Mouse (Mus musculus) hindbrain, embryonic 16.5 days (tissue): Measurements from ENCODE around the gene Ngb. TPM values are rescaled to one million over a fixed set of nuclear protein-coding genes. Genes with fewer than 3 reads are reported as not detected.

Experiments used
- ATAC-seq: fragments of 200-750 bp; cut with Nextera tagmentation; 2 replicates; pipeline ENCODE4 v1.8.0; 2017; ENCODE audit warnings: moderate TSS enrichment, moderate library complexity
- H3K27ac ChIP-seq: fragments of 300-500 bp; sonication (generic); 2 replicates; pipeline ENCODE4 v1.5.1; 2014; ENCODE audit warnings: low read depth, mild to moderate bottlenecking, control low read depth, low read length, moderate library complexity
- H3K27me3 ChIP-seq: fragments of 300-500 bp; sonication (generic); replicated peaks from 2 replicates; pipeline ENCODE4 v1.6.1; 2014; ENCODE audit warnings: low read length; ENCODE audit not compliant: control insufficient read depth, insufficient read depth
- H3K36me3 ChIP-seq: fragments of 300-500 bp; sonication (generic); 2 replicates; pipeline ENCODE4 v1.6.1; 2014; ENCODE audit warnings: mild to moderate bottlenecking, low read length, moderate library complexity, mixed read lengths; ENCODE audit not compliant: control insufficient read depth, insufficient read depth
- H3K4me1 ChIP-seq: fragments of 300-500 bp; sonication (generic); 2 replicates; pipeline ENCODE4 v1.6.1; 2014; ENCODE audit warnings: low read depth, low read length; ENCODE audit not compliant: control insufficient read depth, insufficient read depth
- H3K4me2 ChIP-seq: fragments of 300-500 bp; sonication (generic); 2 replicates; pipeline ENCODE4 v1.6.1; 2014; ENCODE audit warnings: mild to moderate bottlenecking, low read length, control low read depth, moderate library complexity
- H3K4me3 ChIP-seq: fragments of 300-500 bp; sonication (generic); 2 replicates; pipeline ENCODE4 v1.5.1; 2014; ENCODE audit warnings: mild to moderate bottlenecking, low read length, control low read depth, moderate library complexity
- H3K9ac ChIP-seq: fragments of 300-500 bp; sonication (generic); 2 replicates; pipeline ENCODE4 v1.6.1; 2014; ENCODE audit warnings: low read depth, mild to moderate bottlenecking, control low read depth, low read length, moderate library complexity
- H3K9me3 ChIP-seq: fragments of 300-500 bp; sonication (generic); 2 replicates; pipeline ENCODE4 v1.6.1; 2014; ENCODE audit warnings: mild to moderate bottlenecking, low read length, moderate library complexity; ENCODE audit not compliant: control insufficient read depth
- whole genome bisulfite sequencing: fragments of 180-500 bp; shearing (Covaris S2); extraction: QIAGEN DNeasy Blood & Tissue Kit; methylation state at CpG from one replicate; pipeline ENCODE4 v1.1.7; 2014; 5-methylcytosine and 5-hydroxymethylcytosine counted together
- polyA plus RNA-seq: library from polyadenylated mRNA; unstranded; fragments of >200 nt; fragmentation: Nextera tagmentation; extraction: Ambion mirVana; gene quantifications from 2 replicates; pipeline ENCODE4 v1.2.1, GENCODE M21; 2015

Ngb gene
- polyA plus RNA-seq, 1 experiment from 2014 or later, result 7.3 TPM

DNA sequence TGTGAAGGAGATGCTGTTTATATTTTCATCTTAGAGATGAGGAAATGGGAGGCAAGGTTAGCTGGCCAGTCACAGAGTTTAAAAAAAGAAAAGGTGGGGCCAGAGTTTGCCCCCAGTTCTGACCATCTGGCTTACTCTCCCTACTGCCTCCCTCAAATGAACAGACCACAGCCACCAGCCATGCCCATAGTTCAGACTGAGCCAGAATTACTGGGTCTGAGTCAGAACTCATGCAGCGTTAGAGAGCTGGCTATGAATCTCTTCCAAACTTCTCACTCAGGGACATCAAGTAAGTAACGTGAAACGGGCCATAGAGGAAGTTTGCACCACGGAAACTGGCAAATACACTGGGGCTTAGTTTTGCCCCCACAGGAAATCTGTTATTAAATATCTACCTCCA is 2.5 kb upstream of the Ngb start:
- Histone ChIP-seq H3K4me2 (no peak overlapping the region), H3K4me3 (no peak overlapping the region), H3K9ac (no peak overlapping the region), H3K27me3 (peaks cover 10% of the 10 kb centered on the region), H3K36me3 (peaks cover 2% of the 10 kb centered on the region), H3K27ac (no peak overlapping the region), H3K9me3 (no peaks in the 10 kb centered on the region), H3K4me1 (peaks cover 11% of the 10 kb centered on the region)
- WGBS, result 91% methylated on average over 4 of the region's 4 CpGs
- ATAC-seq, result no peak

DNA sequence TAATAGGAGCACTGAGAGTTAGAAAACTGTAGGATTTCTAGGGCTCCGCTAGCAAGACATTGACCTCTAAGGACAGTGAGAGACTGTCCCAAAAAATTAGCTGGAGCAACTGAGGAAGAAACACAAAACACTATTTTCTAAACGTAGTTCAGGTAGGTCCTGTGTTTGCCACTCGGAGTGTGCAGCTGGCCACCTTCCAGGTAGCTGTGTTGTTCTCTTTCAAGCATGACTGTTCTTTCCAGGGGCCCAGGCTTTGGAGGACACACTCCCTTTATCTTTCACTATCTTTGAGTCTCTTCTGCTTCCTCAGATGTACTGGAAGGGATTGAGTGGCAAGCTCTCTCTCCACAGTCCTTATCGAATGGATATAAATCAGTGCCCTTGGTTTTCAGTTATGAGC is 1.1 kb upstream of the Ngb start:
- no peak overlapping the region for H3K9ac ChIP-seq
- peaks cover 11% of the 10 kb centered on the region for H3K4me1 ChIP-seq
- WGBS, result 87% methylated on average over 4 of the region's 4 CpGs
- H3K36me3 ChIP-seq, result no peaks in the 10 kb centered on the region
- no peak overlapping the region for H3K4me2 ChIP-seq
- no peaks in the 10 kb centered on the region for H3K9me3 ChIP-seq
- no peak overlapping the region for H3K4me3 ChIP-seq
- ATAC-seq, result no peak
- H3K27me3 ChIP-seq, result peaks cover 10% of the 10 kb centered on the region
- no peak overlapping the region for H3K27ac ChIP-seq

DNA sequence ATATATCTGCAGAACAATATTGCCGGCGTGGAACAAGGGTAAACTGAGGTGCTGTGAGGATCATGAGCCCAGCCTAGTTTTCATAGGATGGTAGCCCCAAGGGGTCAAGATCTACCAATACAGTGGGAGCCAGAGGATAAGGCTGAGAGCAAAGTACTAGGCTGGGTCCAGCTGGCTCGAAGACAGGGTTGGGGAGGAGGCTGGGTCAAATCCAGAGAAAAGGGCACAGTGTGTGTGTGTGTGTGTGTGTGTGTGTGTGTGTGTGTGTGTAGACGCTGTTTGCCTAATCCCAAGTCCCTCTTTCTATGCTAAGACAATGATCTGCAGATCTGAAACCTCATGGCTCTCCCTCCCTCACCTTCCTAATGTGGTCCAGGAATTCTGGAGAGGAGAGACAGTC is 2.0 kb downstream of the Ngb start:
- H3K9ac ChIP-seq, result no peak overlapping the region
- peaks cover 7% of the 10 kb centered on the region for H3K4me1 ChIP-seq
- no peak overlapping the region for H3K4me2 ChIP-seq
- no peak for ATAC-seq
- H3K4me3 ChIP-seq, result no peak overlapping the region
- no peaks in the 10 kb centered on the region for H3K36me3 ChIP-seq
- no peak overlapping the region for H3K27ac ChIP-seq
- 91% methylated on average over 4 of the region's 4 CpGs for WGBS
- no peaks in the 10 kb centered on the region for H3K9me3 ChIP-seq
- H3K27me3 ChIP-seq, result peaks cover 10% of the 10 kb centered on the region

DNA sequence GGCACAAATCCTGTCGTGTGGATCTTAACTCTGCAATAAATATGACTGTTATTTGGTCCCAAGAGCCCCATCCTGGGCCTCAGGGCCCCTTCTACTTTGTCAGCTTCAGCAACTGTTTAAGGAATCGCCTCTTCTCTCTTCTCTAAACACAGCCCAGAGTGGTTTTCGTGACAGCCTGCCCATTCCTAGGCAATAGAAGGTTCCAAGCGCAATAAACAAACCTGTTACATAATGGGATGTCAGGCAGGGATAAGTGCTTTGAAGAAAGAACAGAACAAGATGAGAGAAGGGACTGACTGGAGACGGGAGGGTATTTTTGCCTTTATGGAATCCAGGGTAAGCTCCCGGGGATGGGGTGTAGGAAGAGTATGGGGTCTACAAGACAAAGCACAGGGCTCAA is 8.7 kb downstream of the Ngb start:
- WGBS, result 75% methylated on average over 6 of the region's 6 CpGs
- Histone ChIP-seq H3K27me3 (no peaks in the 10 kb centered on the region), H3K36me3 (no peaks in the 10 kb centered on the region), H3K4me2 (no peak overlapping the region), H3K9me3 (no peaks in the 10 kb centered on the region), H3K27ac (no peak overlapping the region), H3K4me3 (no peak overlapping the region), H3K9ac (no peak overlapping the region), H3K4me1 (no peaks in the 10 kb centered on the region)
- ATAC-seq, result no peak

DNA sequence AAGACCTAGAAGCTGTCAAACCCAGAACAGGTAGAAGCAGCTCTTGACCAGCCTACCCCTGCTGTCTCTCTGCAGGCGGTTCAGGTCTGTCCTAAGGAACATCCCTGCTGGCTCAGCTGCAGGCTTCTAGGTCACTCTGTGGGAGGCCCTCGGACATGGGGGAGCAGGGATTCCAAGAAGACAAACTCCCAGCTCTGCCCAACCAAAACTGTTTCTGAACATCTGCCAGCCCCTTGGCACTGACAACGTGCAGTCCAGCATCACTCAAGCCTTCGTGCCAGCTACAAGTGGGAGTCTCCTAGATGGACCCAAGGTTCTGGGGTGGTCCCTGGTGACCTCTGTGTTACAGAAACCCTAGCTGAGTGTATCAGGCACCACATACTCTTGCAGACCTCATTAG is 9.1 kb downstream of the Ngb start:
- ATAC-seq, result no peak
- Histone ChIP-seq H3K27me3 (no peaks in the 10 kb centered on the region), H3K4me2 (no peak overlapping the region), H3K4me3 (no peak overlapping the region), H3K9me3 (no peaks in the 10 kb centered on the region), H3K9ac (no peak overlapping the region), H3K36me3 (no peaks in the 10 kb centered on the region), H3K4me1 (no peaks in the 10 kb centered on the region), H3K27ac (no peak overlapping the region)
- 65% methylated on average over 4 of the region's 4 CpGs for WGBS

DNA sequence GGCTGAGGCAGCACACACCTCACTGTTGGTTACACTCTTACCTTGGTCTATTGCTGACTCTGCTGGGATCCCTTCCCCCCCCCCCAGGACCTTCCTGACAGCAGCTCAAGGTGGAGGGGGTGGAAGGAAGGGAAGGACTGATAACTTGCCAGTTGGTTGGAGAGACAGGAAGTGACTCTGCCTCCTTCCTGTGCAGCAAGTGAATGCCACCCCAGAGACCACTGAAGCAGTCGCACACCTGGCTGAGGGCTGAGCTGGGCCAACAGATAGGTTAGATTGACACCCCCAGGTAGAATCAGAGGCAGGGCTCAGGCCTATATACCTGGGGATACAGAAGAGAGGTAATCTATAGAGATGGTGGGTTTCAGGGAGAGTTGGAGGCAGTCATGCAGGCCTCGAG is 10.4 kb downstream of the Ngb start:
- 90% methylated on average over 2 of the region's 2 CpGs for WGBS
- Histone ChIP-seq H3K9ac (no peak overlapping the region), H3K27me3 (no peaks in the 10 kb centered on the region), H3K9me3 (no peaks in the 10 kb centered on the region), H3K4me2 (no peak overlapping the region), H3K27ac (no peak overlapping the region), H3K36me3 (peaks cover under 1% of the 10 kb centered on the region), H3K4me3 (no peak overlapping the region), H3K4me1 (no peaks in the 10 kb centered on the region)
- ATAC-seq, result no peak

DNA sequence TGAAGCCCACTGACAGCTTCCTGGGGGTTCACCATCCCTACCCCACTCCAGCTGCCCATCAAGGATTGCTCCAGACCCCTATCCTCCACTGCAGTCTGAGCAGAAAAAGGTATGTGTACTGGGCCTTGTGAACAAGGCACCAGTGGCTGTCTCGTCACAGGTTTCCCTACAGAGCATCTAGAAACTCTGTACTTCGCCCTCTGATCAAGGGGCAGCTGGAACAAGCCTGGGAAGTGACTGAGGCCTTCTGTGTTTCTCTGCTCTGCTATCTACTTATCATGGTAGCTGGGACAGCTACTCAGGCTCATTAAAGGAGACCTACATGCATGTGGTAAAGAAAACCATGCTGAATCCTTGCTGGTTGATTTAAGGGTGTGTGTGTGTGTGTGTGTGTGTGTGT is 12.6 kb downstream of the Ngb start:
- WGBS, result 88% methylated on average over 2 of the region's 2 CpGs

DNA sequence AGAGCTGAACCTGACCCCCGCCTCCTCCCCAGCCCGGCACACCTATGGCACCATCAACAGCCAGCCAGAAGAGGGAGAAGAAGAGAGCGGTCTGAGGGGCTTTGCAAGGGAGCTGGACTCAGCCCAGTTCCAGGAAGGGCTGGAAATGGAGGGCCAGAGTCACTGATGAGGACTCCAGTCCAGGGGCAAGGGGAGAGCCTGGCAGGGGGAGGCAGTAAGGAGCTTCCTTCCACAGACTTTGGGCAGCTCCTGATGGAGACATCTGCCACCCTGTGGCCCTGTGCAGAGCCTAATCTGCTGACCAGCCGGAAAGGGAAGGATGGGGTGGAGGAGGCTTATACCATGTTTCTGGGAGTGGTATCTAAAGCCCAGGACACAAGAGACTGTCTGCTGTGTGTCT is 13.1 kb downstream of the Ngb start:
- Histone ChIP-seq H3K4me2 (no peak overlapping the region), H3K27me3 (no peaks in the 10 kb centered on the region), H3K36me3 (peaks cover 7% of the 10 kb centered on the region), H3K9me3 (no peaks in the 10 kb centered on the region), H3K9ac (no peak overlapping the region), H3K27ac (no peak overlapping the region), H3K4me1 (no peaks in the 10 kb centered on the region), H3K4me3 (no peak overlapping the region)
- no peak for ATAC-seq
- 80% methylated on average over 4 of the region's 4 CpGs for WGBS

More for the DNA sequence above, 12.6 kb downstream of the Ngb start:
- H3K9me3 ChIP-seq, result no peaks in the 10 kb centered on the region
- H3K36me3 ChIP-seq, result peaks cover 7% of the 10 kb centered on the region
- no peaks in the 10 kb centered on the region for H3K4me1 ChIP-seq
- no peaks in the 10 kb centered on the region for H3K27me3 ChIP-seq
- no peak overlapping the region for H3K4me3 ChIP-seq
- H3K4me2 ChIP-seq, result no peak overlapping the region
- H3K9ac ChIP-seq, result no peak overlapping the region
- H3K27ac ChIP-seq, result no peak overlapping the region
- ATAC-seq, result no peak

DNA sequence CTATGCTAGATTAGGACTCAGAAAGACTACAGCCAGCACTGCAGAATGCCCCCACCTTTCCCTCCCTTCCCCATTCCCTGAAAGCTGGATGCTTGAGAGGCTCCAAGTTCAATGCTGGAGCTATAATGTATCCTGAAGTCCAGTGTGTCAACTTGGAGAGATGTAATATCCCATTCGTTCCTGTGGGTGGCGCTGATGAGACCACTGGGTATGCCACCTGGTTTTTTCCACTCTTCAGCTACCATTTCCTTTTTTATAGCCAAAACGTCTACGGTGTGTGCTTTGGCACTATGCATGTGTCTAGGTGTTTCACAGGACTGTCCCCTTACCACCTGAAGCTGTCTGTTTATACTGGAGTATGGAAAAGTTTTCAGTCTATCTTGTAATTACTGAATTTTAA is 14.0 kb downstream of the Ngb start:
- WGBS, result 39% methylated on average over 4 of the region's 4 CpGs
- Histone ChIP-seq H3K9me3 (no peaks in the 10 kb centered on the region), H3K4me3 (no peak overlapping the region), H3K36me3 (peaks cover 7% of the 10 kb centered on the region), H3K4me2 (no peak overlapping the region), H3K9ac (no peak overlapping the region), H3K27ac (no peak overlapping the region), H3K27me3 (no peaks in the 10 kb centered on the region), H3K4me1 (no peaks in the 10 kb centered on the region)
- ATAC-seq, result no peak

DNA sequence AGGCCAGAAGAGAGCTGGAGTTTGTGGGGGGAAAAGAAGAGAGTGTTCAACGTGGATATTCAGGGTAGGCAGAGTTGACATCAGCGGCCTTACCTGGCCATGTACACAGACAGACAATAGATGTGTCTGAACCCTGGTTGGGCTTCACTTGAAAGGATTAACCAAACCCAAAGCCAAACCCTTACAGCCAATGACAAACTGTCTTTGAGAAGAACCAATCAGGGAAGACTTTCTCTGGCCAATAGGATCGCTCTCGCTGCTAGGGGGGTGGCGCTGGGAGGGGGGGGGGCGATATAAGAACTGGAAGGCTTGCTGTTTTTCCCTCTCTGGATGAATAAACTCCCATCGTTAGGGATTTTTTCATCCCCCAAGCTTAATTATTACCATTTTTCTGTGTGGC is 15.1 kb downstream of the Ngb start:
- no peak overlapping the region for H3K4me2 ChIP-seq
- no peak overlapping the region for H3K4me3 ChIP-seq
- no peaks in the 10 kb centered on the region for H3K4me1 ChIP-seq
- 60% methylated on average over 7 of the region's 7 CpGs for WGBS
- no peaks in the 10 kb centered on the region for H3K9me3 ChIP-seq
- H3K27me3 ChIP-seq, result no peaks in the 10 kb centered on the region
- ATAC-seq, result no peak
- H3K9ac ChIP-seq, result no peak overlapping the region
- no peak overlapping the region for H3K27ac ChIP-seq
- peaks cover 7% of the 10 kb centered on the region for H3K36me3 ChIP-seq
